In genomic region chr8:125898899-125899298, GRCm38 (mm10) we compare ENCODE assay signal across 9 mouse cellular contexts. TPM values are rescaled to one million over a fixed set of nuclear protein-coding genes. Genes with fewer than 3 reads are reported as not detected.
DNase-seq lines count a peak whose midpoint lies in the region; ATAC-seq lines count a peak whose summit lies in the region.
"Had no signal": no experiment of that assay in that cellular context is flagged by ENCODE, and none has a peak within 500 bp of the region (broad histone marks: within the 10 kb centered on the region; RNA-seq: fewer than 3 reads in every experiment).

No protein-coding gene starts in this region.

- H3K27ac ChIP-seq in forebrain, embryonic 11.5 days (ENCODE audit: low read depth, low read length): no peak overlapping the region
- H3K27ac ChIP-seq: heart, embryonic 13.5 days had no signal

- H3K9me3 ChIP-seq in forebrain, embryonic 11.5 days (ENCODE audit: control insufficient read depth, low read length): no peaks in the 10 kb centered on the region
- H3K9me3 ChIP-seq: heart, embryonic 13.5 days had no signal

- no peak overlapping the region for H3K9ac ChIP-seq in forebrain, embryonic 11.5 days (ENCODE audit: low read length)
- H3K9ac ChIP-seq: heart, embryonic 13.5 days had no signal

- H3K4me3 ChIP-seq in forebrain, embryonic 11.5 days (ENCODE audit: low read depth, low read length): no peak overlapping the region

- ATAC-seq in forebrain, embryonic 11.5 days (replicated peaks; ENCODE audit: low FRiP score): no peak

- no peaks in the 10 kb centered on the region for H3K36me3 ChIP-seq in forebrain, embryonic 11.5 days (ENCODE audit: control insufficient read depth, insufficient read depth, low read length)
- no peaks in the 10 kb centered on the region for H3K36me3 ChIP-seq in splenic B cell, adult 2 months (ENCODE audit: control insufficient read depth, insufficient read depth, low read length, poor library complexity, severe bottlenecking)
- H3K36me3 ChIP-seq: heart, embryonic 13.5 days had no signal

- H3K4me1 ChIP-seq in forebrain, embryonic 11.5 days (replicated peaks; ENCODE audit: control insufficient read depth, insufficient read depth, low read length): no peaks in the 10 kb centered on the region

- WGBS in forebrain, embryonic 11.5 days: 1% methylated on average over 6 of the region's 6 CpGs

- no peak overlapping the region; the same call in 1 of the 2 replicates for H3K4me2 ChIP-seq in forebrain, embryonic 11.5 days (ENCODE audit: low read depth, low read length, severe bottlenecking)

- DNase-seq in adrenal gland, adult 2 months: peak; percentile 47
- no peak for DNase-seq in adrenal gland, postnatal 4 days (ENCODE audit: low spot score in 2 of 2)
- DNase-seq in 416B (ENCODE audit: low read depth): peak; percentile 31
- peak; percentile 69 for DNase-seq in brain, embryonic 18.5 days (ENCODE audit: low read depth, low spot score)
- DNase-seq in forebrain, embryonic 11.5 days (ENCODE audit: low spot score): peak; percentile 82
- peak; percentile 52 for DNase-seq in kidney, postnatal 14 days
- peak; percentile 81 for DNase-seq in mesoderm, embryonic 11.5 days (ENCODE audit: low read depth, low spot score)
- peak; percentile 53 for DNase-seq in splenic B cell, adult 2 months (ENCODE audit: low read depth, low spot score)

- H3K27me3 ChIP-seq in forebrain, embryonic 11.5 days (ENCODE audit: control insufficient read depth, insufficient read depth, low read length): peaks cover 18% of the 10 kb centered on the region
- H3K27me3 ChIP-seq in splenic B cell, adult 2 months (ENCODE audit: control insufficient read depth, insufficient read depth, low read length, poor library complexity, severe bottlenecking): no peaks in the 10 kb centered on the region

RNA-seq across cellular contexts. Expression of gene Pcnx2, which starts 0.8 kb away (rescaled TPM):
- under 1 TPM; 0.55 to 0.69 TPM for total RNA-seq in adrenal gland, adult 2 months (2021)
- polyA plus RNA-seq in adrenal gland, adult 2 months (2012; rRNA removed): 0.42 and 0.50 TPM in 2 replicates
- total RNA-seq in adrenal gland, postnatal 4 days (2021): 1 to 10 TPM in 1 of 2 experiments, under 1 TPM in 1; 0.90 to 1.1 TPM
- polyA plus RNA-seq in forebrain, embryonic 11.5 days (2014; fragmentation: Nextera tagmentation; extraction: Ambion mirVana): 0.48 and 0.60 TPM in 2 replicates

RNA-seq across cellular contexts. Expression of gene Map3k21, which starts 11.4 kb away (rescaled TPM):
- 1 to 10 TPM in 1 of 2 experiments, under 1 TPM in 1; 0.78 to 1.6 TPM for total RNA-seq in adrenal gland, adult 2 months (2021)
- 1.5 and 1.9 TPM in 2 replicates for polyA plus RNA-seq in adrenal gland, adult 2 months (2012; rRNA removed)
- total RNA-seq in adrenal gland, postnatal 4 days (2021): 1 to 10 TPM; 2.3 to 4.6 TPM
- 0.08 TPM in 1 of 2 replicates, not detected in the other for polyA plus RNA-seq in forebrain, embryonic 11.5 days (2014; fragmentation: Nextera tagmentation; extraction: Ambion mirVana)

Comparison
In these comparisons a context has a peak if more than half of its experiments do, and no peak if none do; other contexts are left out.
1. DNase-seq: peak in adrenal gland, adult 2 months (single experiment), 416B (single experiment), brain, embryonic 18.5 days (single experiment), forebrain, embryonic 11.5 days (single experiment), kidney, postnatal 14 days (single experiment), mesoderm, embryonic 11.5 days (single experiment) and splenic B cell, adult 2 months (single experiment); none in adrenal gland, postnatal 4 days (0 of 2).